Mouse (Mus musculus) stomach, embryonic 14.5 days (tissue): ENCODE measurements around the gene Fto. TPM values are rescaled to one million over a fixed set of nuclear protein-coding genes. Genes with fewer than 3 reads are reported as not detected.

Source experiments
- ATAC-seq: fragments of 200-750 bp; cut with Nextera tagmentation; 2 replicates; pipeline ENCODE4 v1.8.0; 2017; ENCODE audit warnings: low read depth, moderate TSS enrichment; ENCODE audit not compliant: insufficient number of reproducible peaks, insufficient read depth, low FRiP score
- H3K27ac ChIP-seq: fragments of 300-500 bp; sonication (generic); 2 replicates; pipeline ENCODE4 v1.5.1; 2014; ENCODE audit warnings: mild to moderate bottlenecking, low read length, moderate library complexity, mixed read lengths
- H3K27me3 ChIP-seq: fragments of 300-500 bp; sonication (generic); 2 replicates; pipeline ENCODE4 v1.6.1; 2014; ENCODE audit warnings: low read length, control low read depth, mixed read lengths; ENCODE audit not compliant: control insufficient read depth, insufficient read depth
- H3K36me3 ChIP-seq: fragments of 300-500 bp; sonication (generic); 2 replicates; pipeline ENCODE4 v1.6.1; 2014; ENCODE audit warnings: mild to moderate bottlenecking, control low read depth, low read length, moderate library complexity, mixed read lengths; ENCODE audit not compliant: control insufficient read depth, insufficient read depth
- H3K4me1 ChIP-seq: fragments of 300-500 bp; sonication (generic); 2 replicates; pipeline ENCODE4 v1.6.1; 2014; ENCODE audit warnings: low read length, control low read depth, mixed read lengths; ENCODE audit not compliant: control insufficient read depth, insufficient read depth
- H3K4me2 ChIP-seq: fragments of 300-500 bp; sonication (generic); replicated peaks from 2 replicates; pipeline ENCODE4 v1.6.1; 2014; ENCODE audit warnings: low read depth, low read length, control low read depth
- H3K4me3 ChIP-seq: fragments of 300-500 bp; sonication (generic); 2 replicates; pipeline ENCODE4 v1.5.1; 2014; ENCODE audit warnings: low read depth, low read length, control low read depth
- H3K9ac ChIP-seq: fragments of 300-500 bp; sonication (generic); replicated peaks from 2 replicates; pipeline ENCODE4 v1.6.1; 2014; ENCODE audit warnings: low read depth, mild to moderate bottlenecking, control low read depth, low read length, moderate library complexity, mixed read lengths
- H3K9me3 ChIP-seq: fragments of 300-500 bp; sonication (generic); 2 replicates; pipeline ENCODE4 v1.6.1; 2016; ENCODE audit warnings: low read depth, low read length, control low read depth; ENCODE audit not compliant: control insufficient read depth
- WGBS: fragments of 180-500 bp; shearing (Covaris S2); extraction: QIAGEN DNeasy Blood & Tissue Kit; methylation state at CpG from one replicate; pipeline ENCODE4 v1.1.7; 2014; 5-methylcytosine and 5-hydroxymethylcytosine counted together
- polyA plus RNA-seq: library from polyadenylated mRNA; unstranded; fragments of >200 nt; fragmentation: Nextera tagmentation; extraction: Ambion mirVana; gene quantifications from 2 replicates; pipeline ENCODE4 v1.2.1, GENCODE M21; 2014

Fto gene
- polyA plus RNA-seq, 1 experiment from 2014 or later = 89.6 TPM

DNA sequence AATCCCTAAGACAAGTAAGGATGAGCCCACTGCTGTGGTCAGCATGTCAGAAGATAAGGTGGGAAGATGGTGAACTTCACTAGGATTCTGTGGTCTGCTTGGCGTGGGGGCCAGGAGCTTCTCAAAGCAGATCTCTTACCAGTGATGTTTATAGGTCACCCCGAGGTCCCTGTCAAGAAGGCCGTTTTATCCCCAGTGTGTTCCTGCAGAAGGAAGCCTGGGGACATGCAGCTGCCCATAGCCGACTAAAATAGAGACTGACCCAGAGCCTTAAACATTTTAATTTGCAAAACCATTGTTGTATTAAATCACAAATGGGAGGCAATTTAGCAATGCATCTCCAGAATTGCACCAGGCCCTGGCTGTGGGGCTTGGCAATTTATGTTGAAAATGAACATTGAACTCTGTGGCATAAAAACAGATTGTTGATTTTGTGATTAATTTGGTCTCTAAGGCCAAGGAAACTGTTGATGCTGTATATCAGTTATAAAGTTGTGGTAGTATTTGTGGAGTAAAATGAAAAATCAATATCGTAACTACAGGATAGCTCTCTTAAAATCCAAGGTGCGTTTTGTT is 193.4 kb downstream of the Fto start:
- 62% methylated on average over 6 of the region's 6 CpGs for WGBS
- Histone ChIP-seq H3K4me2 (no peak overlapping the region), H3K27ac (no peak overlapping the region), H3K4me1 (peaks cover 23% of the 10 kb centered on the region; the same call in 1 of the 2 replicates), H3K9me3 (no peaks in the 10 kb centered on the region), H3K36me3 (no peaks in the 10 kb centered on the region), H3K9ac (no peak overlapping the region), H3K4me3 (no peak overlapping the region), H3K27me3 (no peaks in the 10 kb centered on the region)
- no peak for ATAC-seq

- H3K36me3 ChIP-seq = no peaks in the 10 kb centered on the region
- H3K27ac ChIP-seq = no peak overlapping the region
- no peaks in the 10 kb centered on the region for H3K9me3 ChIP-seq
- no peak for ATAC-seq
- WGBS = 58% methylated on average over 7 of the region's 7 CpGs
- H3K27me3 ChIP-seq = no peaks in the 10 kb centered on the region
- peaks cover 23% of the 10 kb centered on the region; the same call in 1 of the 2 replicates for H3K4me1 ChIP-seq
- H3K4me3 ChIP-seq = no peak overlapping the region
- no peak overlapping the region for H3K4me2 ChIP-seq
- H3K9ac ChIP-seq = no peak overlapping the region
Measured at GRCm38 (mm10) chr8:91507681-91508097, 194.4 kb downstream of the Fto start.

GRCm38 (mm10) chr8:91508284-91508683 is 195.0 kb downstream of the Fto start:
- Histone ChIP-seq H3K4me2 (no peak overlapping the region), H3K4me1 (peaks cover 23% of the 10 kb centered on the region; the same call in 1 of the 2 replicates), H3K9me3 (no peaks in the 10 kb centered on the region), H3K4me3 (no peak overlapping the region), H3K27ac (no peak overlapping the region), H3K36me3 (no peaks in the 10 kb centered on the region), H3K9ac (no peak overlapping the region), H3K27me3 (no peaks in the 10 kb centered on the region)
- ATAC-seq = no peak
- 70% methylated on average over 4 of the region's 4 CpGs for WGBS

DNA sequence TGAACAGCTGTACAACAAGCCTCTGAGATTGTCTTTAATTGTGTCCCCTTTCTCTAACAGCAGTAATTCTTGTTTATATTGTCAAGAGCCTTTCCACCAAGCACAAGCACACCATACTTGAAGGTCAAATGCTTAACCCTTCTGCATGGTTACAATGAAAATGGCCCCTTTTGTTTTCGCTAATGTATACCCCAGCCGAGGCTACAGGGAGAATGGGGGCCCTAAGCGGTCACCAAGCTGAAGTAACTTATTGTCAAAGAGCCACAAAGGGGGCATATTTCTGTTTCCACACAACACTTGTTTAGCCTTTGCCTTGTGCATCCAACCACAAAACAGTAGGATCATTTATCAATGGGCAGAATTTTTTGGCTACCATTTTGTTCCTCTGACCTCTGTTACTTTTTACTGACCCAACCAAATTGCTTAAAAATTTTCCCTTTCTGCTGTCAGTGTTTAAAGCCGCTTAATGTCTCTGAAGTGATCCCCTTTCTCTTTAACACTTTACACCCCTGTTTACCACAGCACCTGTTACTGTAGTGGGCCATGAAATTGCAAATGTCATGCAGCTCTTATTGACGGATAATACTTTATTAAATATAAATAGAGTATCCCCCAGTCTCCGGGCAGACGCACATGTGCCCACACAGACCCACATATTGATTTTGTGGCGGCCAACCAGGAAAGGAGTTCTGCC is 196.0 kb downstream of the Fto start:
- H3K4me2 ChIP-seq = no peak overlapping the region
- WGBS = 63% methylated on average over 8 of the region's 8 CpGs
- no peak for ATAC-seq
- no peaks in the 10 kb centered on the region for H3K36me3 ChIP-seq
- no peaks in the 10 kb centered on the region for H3K27me3 ChIP-seq
- peaks cover 14% of the 10 kb centered on the region; the same call in 1 of the 2 replicates for H3K4me1 ChIP-seq
- H3K4me3 ChIP-seq = no peak overlapping the region
- no peak overlapping the region for H3K27ac ChIP-seq
- no peaks in the 10 kb centered on the region for H3K9me3 ChIP-seq
- no peak overlapping the region for H3K9ac ChIP-seq

GRCm38 (mm10) chr8:91509900-91510260 is 196.6 kb downstream of the Fto start:
- no peak for ATAC-seq
- no peaks in the 10 kb centered on the region for H3K27me3 ChIP-seq
- H3K9ac ChIP-seq = no peak overlapping the region
- H3K4me2 ChIP-seq = no peak overlapping the region
- no peaks in the 10 kb centered on the region for H3K9me3 ChIP-seq
- H3K4me3 ChIP-seq = no peak overlapping the region
- H3K36me3 ChIP-seq = no peaks in the 10 kb centered on the region
- WGBS = 62% methylated on average over 6 of the region's 6 CpGs
- no peak overlapping the region for H3K27ac ChIP-seq
- peaks cover 8% of the 10 kb centered on the region; the same call in 1 of the 2 replicates for H3K4me1 ChIP-seq

GRCm38 (mm10) chr8:91510716-91511115 is 197.4 kb downstream of the Fto start:
- WGBS = 63% methylated on average over 5 of the region's 5 CpGs
- no peaks in the 10 kb centered on the region for H3K9me3 ChIP-seq
- no peak overlapping the region for H3K27ac ChIP-seq
- peaks cover 8% of the 10 kb centered on the region; the same call in 1 of the 2 replicates for H3K4me1 ChIP-seq
- no peak overlapping the region for H3K9ac ChIP-seq
- no peaks in the 10 kb centered on the region for H3K27me3 ChIP-seq
- no peak overlapping the region for H3K4me2 ChIP-seq
- H3K4me3 ChIP-seq = no peak overlapping the region
- H3K36me3 ChIP-seq = no peaks in the 10 kb centered on the region
- no peak for ATAC-seq

- Histone ChIP-seq H3K4me1 (peaks cover 8% of the 10 kb centered on the region; the same call in 1 of the 2 replicates), H3K27me3 (no peaks in the 10 kb centered on the region), H3K36me3 (no peaks in the 10 kb centered on the region), H3K9ac (no peak overlapping the region), H3K4me2 (no peak overlapping the region), H3K9me3 (no peaks in the 10 kb centered on the region), H3K27ac (no peak overlapping the region), H3K4me3 (no peak overlapping the region)
- ATAC-seq = no peak
- WGBS = 90% methylated on average over 4 of the region's 4 CpGs
Measured at GRCm38 (mm10) chr8:91511943-91512342, 198.6 kb downstream of the Fto start.

DNA sequence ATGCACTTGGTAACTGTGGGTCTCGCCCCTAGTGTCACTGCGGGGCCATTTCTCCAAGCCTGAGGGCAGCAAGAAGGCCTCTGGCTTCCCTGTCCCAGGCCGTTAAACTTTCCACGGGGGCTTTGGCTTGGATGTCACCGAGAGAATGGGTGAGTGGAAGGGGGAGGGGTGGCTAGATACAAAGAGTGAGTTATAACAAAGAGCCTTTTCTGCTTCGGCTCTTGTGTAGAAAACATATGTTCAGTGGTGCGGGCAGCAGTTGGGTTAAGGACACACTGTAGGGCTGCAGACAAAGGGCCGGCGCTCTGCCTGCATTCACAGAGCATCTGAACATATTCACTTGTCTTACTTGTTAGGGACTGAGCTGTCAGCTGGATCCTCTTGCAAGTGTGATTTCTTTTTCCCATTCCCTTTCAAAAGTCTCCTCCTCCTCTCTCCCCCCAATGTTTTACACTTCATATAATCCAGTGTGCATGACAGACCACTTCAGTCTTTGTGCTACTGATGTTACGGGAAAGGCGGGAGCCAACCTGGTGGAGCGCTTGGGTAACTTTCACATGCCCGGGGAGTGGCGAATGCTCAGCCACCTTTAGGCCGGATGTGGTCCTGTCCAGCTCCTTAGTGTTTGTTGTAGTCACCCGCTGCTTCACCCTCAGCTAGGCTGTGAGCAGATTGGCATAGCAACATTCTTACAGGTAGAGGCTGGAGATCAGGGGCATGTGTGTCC is 201.6 kb downstream of the Fto start:
- ATAC-seq = no peak

More for the DNA sequence above, 201.6 kb downstream of the Fto start:
- Histone ChIP-seq H3K9ac (no peak overlapping the region), H3K4me3 (no peak overlapping the region), H3K9me3 (no peaks in the 10 kb centered on the region), H3K27ac (no peak overlapping the region), H3K4me2 (no peak overlapping the region), H3K27me3 (no peaks in the 10 kb centered on the region), H3K36me3 (no peaks in the 10 kb centered on the region), H3K4me1 (peaks cover 5% of the 10 kb centered on the region; the same call in 1 of the 2 replicates)
- WGBS = 75% methylated on average over 16 of the region's 16 CpGs
